Mouse (Mus musculus) midbrain, embryonic 10.5 days (tissue): Measurements from ENCODE around the gene Slc25a38. TPM values are rescaled to one million over a fixed set of nuclear protein-coding genes. Genes with fewer than 3 reads are reported as not detected.

Experiments
- DNase-seq: peaks from one replicate; pipeline ENCODE4 v3.0.0-alpha.2; 2017; ENCODE audit warnings: low spot score
- H3K27ac ChIP-seq: fragments of 300-500 bp; sonication (generic); replicated peaks from 2 replicates; pipeline ENCODE4 v1.5.1; 2016; ENCODE audit warnings: mild to moderate bottlenecking
- H3K27me3 ChIP-seq: fragments of 300-500 bp; sonication (generic); 2 replicates; pipeline ENCODE4 v1.6.1; 2016; ENCODE audit warnings: low read depth, mild to moderate bottlenecking; ENCODE audit not compliant: poor library complexity, severe bottlenecking
- H3K36me3 ChIP-seq: fragments of 300-500 bp; sonication (generic); 2 replicates; pipeline ENCODE4 v1.6.1; 2016; ENCODE audit warnings: mild to moderate bottlenecking, moderate library complexity
- H3K4me1 ChIP-seq: fragments of 300-500 bp; sonication (generic); 2 replicates; pipeline ENCODE4 v1.6.1; 2016
- H3K4me3 ChIP-seq: fragments of 300-500 bp; sonication (generic); 2 replicates; pipeline ENCODE4 v1.5.1; 2016; ENCODE audit warnings: mild to moderate bottlenecking, moderate library complexity
- H3K9me3 ChIP-seq: fragments of 300-500 bp; sonication (generic); replicated peaks from 2 replicates; pipeline ENCODE4 v1.6.1; 2016; ENCODE audit warnings: mild to moderate bottlenecking
- WGBS: fragments of 180-500 bp; shearing (Covaris S2); methylation state at CpG from one replicate; pipeline ENCODE4 v1.1.7; 2016; 5-methylcytosine and 5-hydroxymethylcytosine counted together
- polyA plus RNA-seq: library from polyadenylated mRNA; unstranded; fragments of >200 nt; fragmentation: Nextera tagmentation; extraction: Ambion mirVana; gene quantifications from 2 replicates; pipeline ENCODE4 v1.2.1, GENCODE M21; 2016

Slc25a38 gene
- polyA plus RNA-seq, result 40.4 and 42.1 TPM in 2 replicates

DNA sequence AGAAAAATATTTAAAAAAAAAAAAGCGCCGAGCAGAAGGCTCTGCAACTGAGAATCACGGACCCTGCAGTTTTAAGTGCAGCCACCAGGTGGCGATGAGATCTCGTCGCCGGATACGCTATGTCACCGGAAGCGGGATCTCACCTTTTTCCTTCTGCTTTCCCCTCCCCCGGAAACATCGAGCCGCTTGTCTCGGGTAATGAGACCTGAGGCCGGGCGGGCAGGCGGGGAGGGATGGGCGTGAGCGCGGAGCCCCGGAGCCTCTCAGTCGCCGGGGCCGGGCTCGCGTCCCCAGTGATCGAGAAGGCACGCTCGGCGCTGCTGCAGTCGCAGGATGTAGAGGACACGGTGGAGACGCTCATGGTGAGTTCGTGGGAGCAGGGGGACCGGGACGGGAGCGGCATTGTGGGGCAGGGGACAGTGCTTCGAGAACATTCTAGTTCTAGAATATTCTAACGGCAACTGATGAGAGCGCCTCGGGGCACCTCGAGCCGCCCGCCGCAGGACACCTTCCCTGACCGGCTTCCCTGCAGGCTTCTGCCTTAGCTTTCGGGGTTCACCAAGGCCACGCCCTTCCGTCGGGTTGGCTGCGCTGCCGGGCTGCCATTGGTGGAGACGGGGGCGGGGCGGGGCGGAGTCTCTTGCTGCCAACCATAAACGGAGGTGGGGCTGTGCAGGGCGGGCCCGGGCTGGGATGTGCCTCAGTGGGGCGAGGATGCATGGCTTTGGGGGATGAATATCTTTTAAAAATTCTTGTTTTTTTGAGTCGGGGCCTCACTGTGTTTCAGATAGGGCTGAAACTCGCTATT, at the start of gene Slc25a38:
TSS of gene Slc25a38 (plus strand) at position 164 of the 808 bp plus-strand sequence.
- H3K9me3 ChIP-seq, result no peaks in the 10 kb centered on the region
- H3K4me3 ChIP-seq, result peak within 1 kb of the TSS; percentile 71
- peak; percentile 93 for DNase-seq
- no peaks in the 10 kb centered on the region for H3K27me3 ChIP-seq
- peak within 1 kb of the TSS; percentile 88 for H3K27ac ChIP-seq
- no peaks in the 10 kb centered on the region for H3K36me3 ChIP-seq
- 2% methylated on average over 62 of the region's 62 CpGs for WGBS
- peaks cover 10% of the 10 kb centered on the region for H3K4me1 ChIP-seq

DNA sequence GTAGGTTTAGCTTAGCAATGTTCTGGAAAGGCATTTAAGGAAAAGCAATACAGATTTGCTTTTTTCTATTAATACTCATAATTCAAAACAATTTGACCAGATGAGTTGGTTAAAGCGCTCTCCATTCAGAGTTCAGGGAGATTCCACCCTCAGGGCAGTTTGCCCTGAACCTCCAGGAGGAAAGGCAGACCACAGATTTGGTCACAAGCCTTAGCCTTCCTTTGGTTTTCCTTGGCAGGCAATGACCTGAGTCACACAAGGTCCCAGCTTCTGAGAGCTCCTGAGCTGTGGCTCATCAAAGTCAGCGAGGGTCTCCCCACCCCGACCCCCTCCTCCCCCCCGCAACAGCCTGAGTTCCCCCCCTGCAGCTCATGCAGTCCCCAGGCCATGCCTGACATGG, 45.9 kb upstream of the Slc25a38 start:
- Histone ChIP-seq H3K4me3 (no peak overlapping the region), H3K4me1 (peaks cover 4% of the 10 kb centered on the region), H3K27ac (no peak overlapping the region; the same call in 1 of the 2 replicates), H3K27me3 (no peaks in the 10 kb centered on the region), H3K9me3 (no peaks in the 10 kb centered on the region), H3K36me3 (no peaks in the 10 kb centered on the region)
- 76% methylated on average over 4 of the region's 4 CpGs for WGBS
- no peak for DNase-seq

DNA sequence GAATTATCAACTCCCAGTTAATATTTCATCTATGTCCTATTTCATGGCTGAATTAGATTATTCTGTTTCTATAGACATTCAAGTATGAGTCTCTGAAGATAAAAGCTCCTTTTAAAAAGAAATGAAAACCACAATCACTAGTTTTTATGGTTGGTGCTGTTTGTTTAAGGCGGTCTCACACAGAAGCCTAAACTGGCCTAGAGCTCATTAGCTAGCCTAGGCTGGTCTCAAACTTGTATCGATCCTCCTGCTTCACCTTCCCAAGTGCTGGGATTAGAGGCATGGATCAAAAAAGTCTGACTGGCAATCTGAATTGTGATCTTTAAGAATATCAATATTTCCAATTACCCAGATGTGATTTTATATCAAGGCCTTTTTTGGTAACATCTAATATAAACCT, 42.6 kb upstream of the Slc25a38 start:
- 87% methylated on average over 2 of the region's 2 CpGs for WGBS
- no peak for DNase-seq
- peaks cover 4% of the 10 kb centered on the region for H3K4me1 ChIP-seq
- no peaks in the 10 kb centered on the region for H3K36me3 ChIP-seq
- no peak overlapping the region for H3K27ac ChIP-seq
- no peaks in the 10 kb centered on the region for H3K9me3 ChIP-seq
- H3K4me3 ChIP-seq, result no peak overlapping the region
- H3K27me3 ChIP-seq, result no peaks in the 10 kb centered on the region

DNA sequence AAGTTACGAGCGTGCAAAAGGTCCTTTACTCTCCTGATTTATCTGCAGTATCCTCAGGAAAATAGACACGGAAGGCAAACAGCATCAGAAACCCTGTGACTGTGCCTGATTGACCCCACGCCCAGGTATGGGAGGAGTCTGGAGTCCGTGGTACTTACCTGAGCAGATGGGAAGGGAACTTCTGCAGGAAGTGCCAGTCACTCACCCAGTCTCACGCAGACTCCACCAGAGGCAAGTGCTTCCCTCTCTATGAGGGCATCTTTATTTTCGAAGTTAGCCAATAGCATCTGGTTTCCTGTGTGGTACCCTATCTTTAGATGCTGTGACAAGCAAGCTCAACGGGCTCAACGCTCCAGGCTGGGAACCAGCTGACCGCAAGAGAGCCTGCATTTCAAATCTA, 42.1 kb upstream of the Slc25a38 start:
- H3K4me3 ChIP-seq, result no peak overlapping the region
- H3K27ac ChIP-seq, result no peak overlapping the region
- no peaks in the 10 kb centered on the region for H3K36me3 ChIP-seq
- 68% methylated on average over 10 of the region's 10 CpGs for WGBS
- peaks cover 6% of the 10 kb centered on the region for H3K4me1 ChIP-seq
- no peak for DNase-seq
- no peaks in the 10 kb centered on the region for H3K27me3 ChIP-seq
- H3K9me3 ChIP-seq, result no peaks in the 10 kb centered on the region

DNA sequence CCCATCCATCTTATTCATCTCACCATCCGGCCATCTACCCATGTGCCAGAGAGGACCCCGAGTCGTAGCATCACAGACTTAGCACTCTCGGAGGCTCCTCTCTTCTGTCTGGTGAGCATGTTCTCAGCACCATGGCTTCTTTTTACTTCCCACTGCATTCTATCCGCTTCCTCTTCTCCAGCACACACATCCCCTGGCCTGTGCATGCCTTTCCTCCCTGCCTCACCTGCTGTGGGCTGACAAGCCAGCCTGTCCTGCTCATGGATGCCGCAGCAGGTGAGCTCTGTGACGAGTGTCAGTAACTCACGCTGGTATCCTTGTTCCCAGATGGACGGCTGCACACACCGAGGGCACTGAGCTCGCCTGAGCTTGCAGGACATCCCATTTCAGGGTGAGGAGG, 40.4 kb upstream of the Slc25a38 start, which contains the start of gene Cx3cr1:
TSS of gene Cx3cr1 (minus strand) at position 101 of the 400 bp plus-strand sequence.
- H3K36me3 ChIP-seq, result no peaks in the 10 kb centered on the region
- no peak within 1 kb of the TSS for H3K27ac ChIP-seq
- no peaks in the 10 kb centered on the region for H3K27me3 ChIP-seq
- H3K9me3 ChIP-seq, result no peaks in the 10 kb centered on the region
- H3K4me1 ChIP-seq, result peaks cover 9% of the 10 kb centered on the region; the same call in 1 of the 2 replicates
- H3K4me3 ChIP-seq, result no peak within 1 kb of the TSS
- WGBS, result 89% methylated on average over 11 of the region's 11 CpGs
- no peak for DNase-seq

DNA sequence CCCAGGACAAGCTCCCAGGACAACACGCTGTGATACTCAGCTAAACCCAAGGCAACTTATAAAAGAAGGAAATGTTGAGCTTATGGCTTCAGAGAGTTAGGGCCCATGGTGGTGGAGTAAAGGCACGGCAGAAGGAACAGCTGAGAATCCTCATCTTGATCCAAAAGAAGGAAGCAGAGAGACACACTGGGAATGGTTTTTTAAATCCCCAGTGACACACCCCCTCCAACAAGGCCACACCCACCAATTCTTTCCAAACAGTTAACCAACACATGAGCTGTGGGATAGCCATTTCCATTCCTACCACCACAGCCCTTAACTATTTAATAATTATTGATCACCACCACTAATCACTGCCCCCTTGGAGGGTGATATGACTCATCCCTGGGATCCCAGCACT, 38.9 kb upstream of the Slc25a38 start:
- H3K36me3 ChIP-seq, result no peaks in the 10 kb centered on the region
- no peaks in the 10 kb centered on the region for H3K9me3 ChIP-seq
- 0 out of 2 replicates have a peak, but pooled peaks cover 5% of the 10 kb centered on the region for H3K4me1 ChIP-seq
- H3K27me3 ChIP-seq, result no peaks in the 10 kb centered on the region
- no peak overlapping the region for H3K27ac ChIP-seq
- WGBS, result 79% methylated on average over 2 of the region's 2 CpGs
- H3K4me3 ChIP-seq, result no peak overlapping the region
- no peak for DNase-seq

DNA sequence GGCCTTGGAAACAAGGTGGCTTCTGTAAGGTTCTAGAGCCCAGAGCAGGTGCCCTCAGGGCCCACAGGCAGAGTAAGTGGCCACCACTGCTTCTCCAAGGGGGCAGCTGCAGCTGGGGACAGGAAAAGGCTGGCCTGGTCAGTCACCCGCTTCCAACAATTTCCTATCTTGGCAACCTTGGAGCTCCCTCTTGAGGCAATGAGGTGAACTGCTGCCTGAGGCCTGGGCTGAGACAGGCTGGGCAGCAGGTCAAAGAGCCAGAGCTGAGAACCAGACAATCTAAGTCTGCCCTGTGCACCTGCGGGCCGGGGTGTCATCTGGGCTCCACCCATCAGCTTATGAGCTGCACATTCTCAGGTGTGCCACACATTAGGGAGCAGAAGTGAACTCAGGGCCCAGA, 37.0 kb upstream of the Slc25a38 start:
- WGBS, result 32% methylated on average over 3 of the region's 3 CpGs
- H3K9me3 ChIP-seq, result no peaks in the 10 kb centered on the region
- no peaks in the 10 kb centered on the region for H3K27me3 ChIP-seq
- H3K36me3 ChIP-seq, result no peaks in the 10 kb centered on the region
- peak; percentile 82 for DNase-seq
- 0 out of 2 replicates have a peak, but pooled peaks cover 5% of the 10 kb centered on the region for H3K4me1 ChIP-seq
- 0 out of 2 replicates have a peak overlapping the region, but pooled peaks have one; percentile 28 for H3K27ac ChIP-seq
- no peak overlapping the region for H3K4me3 ChIP-seq

DNA sequence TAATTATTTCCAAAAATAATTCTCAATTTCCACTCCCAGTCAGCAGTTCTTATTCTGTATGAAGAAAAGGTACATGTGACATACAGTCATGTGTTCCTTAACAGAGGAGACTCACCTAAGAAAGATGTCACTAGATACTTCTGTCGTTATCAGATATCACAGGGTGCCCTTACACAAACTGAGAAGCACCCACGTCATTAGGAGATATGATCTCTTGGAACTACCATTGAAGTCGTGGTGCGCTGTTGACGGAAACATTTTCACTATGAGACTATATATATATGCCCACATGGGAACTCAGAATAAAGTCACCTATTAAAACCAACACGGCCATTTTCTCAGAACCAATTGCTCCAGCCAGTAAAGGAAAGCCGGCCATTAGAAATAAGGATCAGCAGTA, 35.7 kb upstream of the Slc25a38 start:
- Histone ChIP-seq H3K4me3 (no peak overlapping the region), H3K27me3 (no peaks in the 10 kb centered on the region), H3K36me3 (no peaks in the 10 kb centered on the region), H3K4me1 (0 out of 2 replicates have a peak, but pooled peaks cover 5% of the 10 kb centered on the region), H3K9me3 (no peaks in the 10 kb centered on the region), H3K27ac (no peak overlapping the region)
- WGBS, result 90% methylated on average over 7 of the region's 7 CpGs
- no peak for DNase-seq

DNA sequence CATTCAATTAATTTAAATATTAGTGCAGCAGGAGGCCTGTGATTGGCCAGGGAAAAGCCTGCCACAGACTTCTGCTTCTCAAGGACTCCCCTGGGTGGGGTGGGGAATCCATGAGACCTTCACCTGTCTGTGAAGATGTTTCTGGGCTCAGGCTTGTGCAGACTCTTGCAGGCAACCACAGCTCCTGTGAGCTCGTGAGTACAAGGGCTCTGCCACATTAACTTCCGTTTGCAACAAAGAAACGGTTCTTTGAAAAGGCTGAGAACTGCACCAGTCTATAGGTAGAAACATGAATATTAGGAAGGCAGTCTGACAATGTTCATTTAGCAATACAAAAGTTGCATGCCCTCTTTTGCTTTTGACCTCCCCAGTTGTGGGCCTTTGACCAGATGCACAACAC, 31.9 kb upstream of the Slc25a38 start:
- Histone ChIP-seq H3K9me3 (no peaks in the 10 kb centered on the region; the same call in 1 of the 2 replicates), H3K4me3 (no peak overlapping the region), H3K36me3 (no peaks in the 10 kb centered on the region), H3K27ac (no peak overlapping the region), H3K27me3 (no peaks in the 10 kb centered on the region), H3K4me1 (peaks cover 6% of the 10 kb centered on the region)
- DNase-seq, result no peak
- WGBS, result 79% methylated on average over 3 of the region's 3 CpGs

DNA sequence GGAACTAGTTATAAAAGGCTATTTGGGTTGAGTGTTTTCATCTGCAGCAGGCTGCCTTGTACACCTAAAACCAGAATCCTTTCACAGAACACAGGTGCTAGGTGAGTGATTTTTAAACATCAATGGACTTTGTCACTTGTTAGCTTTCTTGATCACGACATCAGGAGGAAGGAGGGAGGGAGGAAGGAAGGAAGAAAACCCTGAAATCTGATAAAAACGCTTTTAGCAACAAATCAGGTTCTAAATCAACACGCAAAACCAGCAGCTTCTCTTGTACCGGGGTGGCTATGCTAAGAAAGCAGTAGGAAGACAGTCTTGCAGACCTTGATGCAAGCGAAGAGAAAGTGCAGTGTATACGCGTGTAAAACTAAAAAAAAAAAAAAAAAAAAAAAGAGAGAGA, 30.3 kb upstream of the Slc25a38 start:
- whole genome bisulfite sequencing, result 81% methylated on average over 7 of the region's 7 CpGs
- Histone ChIP-seq H3K4me1 (peaks cover 8% of the 10 kb centered on the region), H3K9me3 (no peaks in the 10 kb centered on the region; the same call in 1 of the 2 replicates), H3K27ac (no peak overlapping the region), H3K27me3 (no peaks in the 10 kb centered on the region), H3K36me3 (no peaks in the 10 kb centered on the region), H3K4me3 (no peak overlapping the region)
- DNase-seq, result no peak

DNA sequence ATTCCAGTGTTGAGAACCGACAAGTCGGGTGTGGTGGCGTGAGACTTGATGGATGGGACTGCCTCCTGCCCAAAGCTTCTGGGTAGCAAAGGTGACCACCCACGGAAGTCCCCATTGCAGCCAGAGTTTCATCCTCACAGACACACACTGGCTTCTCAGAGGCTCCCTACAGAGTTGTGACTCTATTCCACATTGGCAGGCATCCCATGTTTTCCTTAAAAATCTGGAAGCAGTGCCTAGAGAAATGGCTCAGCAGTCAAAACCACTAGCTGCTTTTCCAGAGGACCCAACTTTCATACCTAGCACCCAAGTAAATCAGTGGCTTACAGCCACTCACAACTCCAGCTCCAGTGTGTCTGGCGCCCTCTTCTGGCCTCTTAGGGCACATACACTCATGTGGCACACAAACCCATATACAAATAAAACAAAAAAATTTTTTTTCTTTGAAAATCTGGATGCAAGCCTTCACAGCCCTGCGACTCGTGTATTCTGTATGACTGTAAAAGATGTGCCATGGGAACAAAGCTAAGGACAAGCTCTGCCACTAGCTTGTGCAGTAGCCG, 29.5 kb upstream of the Slc25a38 start:
- no peak overlapping the region for H3K27ac ChIP-seq
- H3K27me3 ChIP-seq, result no peaks in the 10 kb centered on the region
- DNase-seq, result no peak
- peaks cover 8% of the 10 kb centered on the region for H3K4me1 ChIP-seq
- WGBS, result 89% methylated on average over 8 of the region's 8 CpGs
- H3K36me3 ChIP-seq, result no peaks in the 10 kb centered on the region
- no peaks in the 10 kb centered on the region; the same call in 1 of the 2 replicates for H3K9me3 ChIP-seq
- H3K4me3 ChIP-seq, result no peak overlapping the region

DNA sequence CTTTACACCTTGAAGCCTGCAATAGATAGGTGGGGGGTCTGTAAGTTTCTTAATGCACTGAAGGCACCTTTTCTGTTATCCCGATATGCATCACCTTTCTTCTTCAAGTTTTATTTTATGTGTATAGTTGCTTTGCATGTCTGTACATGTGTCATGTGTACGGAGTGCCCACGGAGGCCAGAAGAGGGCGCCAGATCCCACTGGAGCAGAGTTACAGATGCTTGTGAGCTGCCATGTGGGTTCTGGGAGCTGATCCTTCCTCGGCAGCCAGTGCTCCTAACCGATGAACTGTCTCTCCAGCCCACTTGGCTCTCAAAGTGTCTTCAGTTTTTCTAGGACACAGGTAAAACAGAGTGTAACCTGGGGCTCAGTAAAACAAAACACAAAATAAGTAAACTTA, 28.9 kb upstream of the Slc25a38 start:
- DNase-seq, result no peak
- H3K36me3 ChIP-seq, result no peaks in the 10 kb centered on the region
- H3K27me3 ChIP-seq, result no peaks in the 10 kb centered on the region
- H3K4me3 ChIP-seq, result no peak overlapping the region
- WGBS, result 73% methylated on average over 6 of the region's 6 CpGs
- H3K9me3 ChIP-seq, result no peaks in the 10 kb centered on the region; the same call in 1 of the 2 replicates
- H3K4me1 ChIP-seq, result peaks cover 8% of the 10 kb centered on the region
- H3K27ac ChIP-seq, result no peak overlapping the region

DNA sequence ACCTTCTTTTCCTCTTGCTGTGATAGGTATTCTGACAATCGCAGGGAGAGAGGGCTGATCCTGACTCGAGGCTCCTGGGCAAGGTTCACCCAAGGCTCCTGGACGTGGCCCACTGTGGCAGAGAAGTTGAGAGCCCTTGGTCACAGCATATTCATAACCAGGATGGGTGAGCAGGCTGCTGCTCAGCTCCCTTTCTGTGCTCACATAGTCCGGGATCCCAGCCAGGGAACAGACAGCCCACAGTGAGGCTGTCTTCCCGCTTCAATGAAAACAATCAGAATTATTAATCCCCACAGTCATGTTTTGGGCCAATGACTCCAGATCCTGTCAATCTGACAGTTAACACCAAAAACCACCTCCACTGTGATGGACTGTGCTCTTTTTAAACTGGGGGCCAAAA, 28.2 kb upstream of the Slc25a38 start:
- peaks cover 8% of the 10 kb centered on the region for H3K4me1 ChIP-seq
- WGBS, result 86% methylated on average over 5 of the region's 5 CpGs
- H3K27ac ChIP-seq, result no peak overlapping the region
- no peaks in the 10 kb centered on the region; the same call in 1 of the 2 replicates for H3K9me3 ChIP-seq
- H3K4me3 ChIP-seq, result no peak overlapping the region
- H3K36me3 ChIP-seq, result no peaks in the 10 kb centered on the region
- no peaks in the 10 kb centered on the region for H3K27me3 ChIP-seq
- DNase-seq, result no peak
